Mouse (Mus musculus) neural tube, embryonic 10.5 days (tissue): Measurements from ENCODE around the gene Numa1.
"Not testable (repeated sequence)": the region's sequence is repeated elsewhere in the genome, so short reads cannot be mapped to it uniquely, and the experiment has no call there.

Experiments
- DNase-seq: peaks from one replicate; pipeline ENCODE4 v3.0.0-alpha.2; 2017; ENCODE audit warnings: low spot score; ENCODE audit errors: extremely low spot score

Numa1 gene

GRCm38 (mm10) chr7:101982735-101983134 lies 48.8 kb downstream of the Numa1 start:
- DNase-seq: no peak

GRCm38 (mm10) chr7:101985081-101985480 lies 51.2 kb downstream of the Numa1 start:
- DNase-seq: no peak

- no peak for DNase-seq
Measured at GRCm38 (mm10) chr7:101994241-101994640, 60.3 kb downstream of the Numa1 start.

GRCm38 (mm10) chr7:101998194-101998927 lies 64.5 kb downstream of the Numa1 start:
- DNase-seq: peak; percentile 73

GRCm38 (mm10) chr7:101999461-102000151 lies 65.7 kb downstream of the Numa1 start:
- no peak for DNase-seq

- DNase-seq: no peak
Measured at GRCm38 (mm10) chr7:102000296-102000695, 66.4 kb downstream of the Numa1 start.

GRCm38 (mm10) chr7:102000921-102001630 lies 67.2 kb downstream of the Numa1 start:
- no peak for DNase-seq

GRCm38 (mm10) chr7:102006520-102006919 lies 72.6 kb downstream of the Numa1 start:
- DNase-seq: no peak

- no peak for DNase-seq
Measured at GRCm38 (mm10) chr7:102011855-102012254, 77.9 kb downstream of the Numa1 start.

GRCm38 (mm10) chr7:102013416-102013815 lies 79.5 kb downstream of the Numa1 start:
- no peak for DNase-seq

- DNase-seq: no peak
Measured at GRCm38 (mm10) chr7:102014995-102015394, 81.1 kb downstream of the Numa1 start.

GRCm38 (mm10) chr7:102016936-102017335 lies 83.0 kb downstream of the Numa1 start:
- DNase-seq: no peak

GRCm38 (mm10) chr7:102017452-102017851 lies 83.5 kb downstream of the Numa1 start:
- no peak for DNase-seq

GRCm38 (mm10) chr7:102018034-102018433 lies 84.1 kb downstream of the Numa1 start:
- no peak for DNase-seq

GRCm38 (mm10) chr7:102018590-102018989 lies 84.7 kb downstream of the Numa1 start, which contains the start of gene Il18bp:
Gene Il18bp, minus strand, starts transcription at chr7:102018690.
- no peak for DNase-seq

- no peak for DNase-seq
Measured at GRCm38 (mm10) chr7:102019362-102019761, 85.5 kb downstream of the Numa1 start.

- DNase-seq: not testable (repeated sequence)
Measured at GRCm38 (mm10) chr7:102020934-102021333, 87.0 kb downstream of the Numa1 start.

- no peak for DNase-seq
Measured at GRCm38 (mm10) chr7:102023821-102024220, 89.9 kb downstream of the Numa1 start.

- DNase-seq: no peak
Measured at GRCm38 (mm10) chr7:102025187-102026119, 91.5 kb downstream of the Numa1 start.

- no peak for DNase-seq
Measured at GRCm38 (mm10) chr7:102034904-102035303, 101.0 kb downstream of the Numa1 start.

- DNase-seq: no peak
Measured at GRCm38 (mm10) chr7:102035534-102035933, 101.6 kb downstream of the Numa1 start.
